Mouse (Mus musculus) heart, postnatal 14 days (tissue): Measurements from ENCODE around the gene Ercc8. TPM values are rescaled to one million over a fixed set of nuclear protein-coding genes. Genes with fewer than 3 reads are reported as not detected.

ENCODE experiments used
- DNase-seq, 2 experiments: peaks; one replicate each; pipeline ENCODE4 v3.0.0; 2021 to 2022
- intact Hi-C: fragments of 180-260 bp; cut with DNase I; formaldehyde crosslinking; loops from one replicate; pipeline ENCODE4 v1.15.1; 2025
- long read RNA-seq, 2 experiments: library from polyadenylated mRNA; stranded (forward); transcript quantifications; one replicate each; pipeline ENCODE4 v2.0.0; 2021
- total RNA-seq, 2 experiments: library from RNA; stranded (reverse); gene quantifications; 2 replicates each; pipeline ENCODE4 v1.2.3; 2021

Ercc8 gene
- 1 to 10 TPM; 7.5 to 8.9 TPM for total RNA-seq
- long read RNA-seq, experiment 1, partial matches to known transcripts, result 0 of 2 reads
- long read RNA-seq, experiment 1, other reads (novel, unspliced or antisense), result 0 of 2 reads
- long read RNA-seq, experiment 2, partial matches to known transcripts, result 0 of 7 reads
- long read RNA-seq, experiment 2, other reads (novel, unspliced or antisense), result 1 of 7 reads

GRCm38 (mm10) chr13:108158465-108159240 lies at the start of gene Ercc8, which contains the start of gene Ndufaf2:
Ercc8 (plus strand) TSS chr13:108158731.
Ndufaf2 (minus strand) TSS chr13:108158623.
- intact Hi-C loops, result loop anchor here (2.0 to 10.0 kb wide), 5 partner anchors 159 to 1054 kb away; partner anchors contain the start of gene Depdc1b

GRCm38 (mm10) chr13:108110929-108111328 lies 47.6 kb upstream of the Ercc8 start:
- DNase-seq, result no peak

More at GRCm38 (mm10) chr13:108158465-108159240, at the start of gene Ercc8, which contains the start of gene Ndufaf2:
- DNase-seq, result peak; percentile 98

GRCm38 (mm10) chr13:108113536-108113935 lies 45.0 kb upstream of the Ercc8 start:
- intact Hi-C loops, result no loop called here
- DNase-seq, result no peak

More at GRCm38 (mm10) chr13:108110929-108111328, 47.6 kb upstream of the Ercc8 start:
- intact Hi-C loops, result no loop called here

- DNase-seq, result no peak
- intact Hi-C loops, result no loop called here
Measured at GRCm38 (mm10) chr13:108114257-108114656, 44.3 kb upstream of the Ercc8 start.

GRCm38 (mm10) chr13:108117654-108118053 lies 40.9 kb upstream of the Ercc8 start:
- DNase-seq, result no peak
- intact Hi-C loops, result no loop called here

- intact Hi-C loops, result no loop called here
- DNase-seq, result no peak
Measured at GRCm38 (mm10) chr13:108118188-108118587, 40.3 kb upstream of the Ercc8 start.

- DNase-seq, result no peak
- intact Hi-C loops, result no loop called here
Measured at GRCm38 (mm10) chr13:108119411-108120310, 38.9 kb upstream of the Ercc8 start.

- intact Hi-C loops, result no loop called here
Measured at GRCm38 (mm10) chr13:108123109-108123723, 35.3 kb upstream of the Ercc8 start.

GRCm38 (mm10) chr13:108124096-108124495 lies 34.4 kb upstream of the Ercc8 start:
- intact Hi-C loops, result no loop called here
- no peak for DNase-seq

More at GRCm38 (mm10) chr13:108123109-108123723, 35.3 kb upstream of the Ercc8 start:
- no peak for DNase-seq

- no peak for DNase-seq
- intact Hi-C loops, result loop anchor here (5.0 kb wide), 1 partner anchor 84 kb away; the partner anchor contains the start of gene Smim15
Measured at GRCm38 (mm10) chr13:108126246-108126645, 32.3 kb upstream of the Ercc8 start.

- peak; percentile 14 to 32 for DNase-seq
- intact Hi-C loops, result loop anchor here (1.0 to 5.0 kb wide), 2 partner anchors 25 to 85 kb away; partner anchors contain the start of gene Smim15
Measured at GRCm38 (mm10) chr13:108127130-108127529, 31.4 kb upstream of the Ercc8 start.

- DNase-seq, result no peak
- intact Hi-C loops, result loop anchor here (1.0 to 5.0 kb wide), 2 partner anchors 24 to 86 kb away; partner anchors contain the start of gene Smim15
Measured at GRCm38 (mm10) chr13:108127883-108128282, 30.6 kb upstream of the Ercc8 start.

- intact Hi-C loops, result loop anchor here (5.0 kb wide), 1 partner anchor 87 kb away; the partner anchor contains the start of gene Smim15
- no peak for DNase-seq
Measured at GRCm38 (mm10) chr13:108129070-108129469, 29.5 kb upstream of the Ercc8 start.

- intact Hi-C loops, result no loop called here
- DNase-seq, result no peak
Measured at GRCm38 (mm10) chr13:108130737-108131136, 27.8 kb upstream of the Ercc8 start.

GRCm38 (mm10) chr13:108132031-108132819 lies 26.3 kb upstream of the Ercc8 start:
- no peak for DNase-seq
- intact Hi-C loops, result no loop called here

GRCm38 (mm10) chr13:108135617-108136016 lies 22.9 kb upstream of the Ercc8 start:
- DNase-seq, result no peak
- intact Hi-C loops, result no loop called here

- intact Hi-C loops, result no loop called here
Measured at GRCm38 (mm10) chr13:108138403-108138977, 20.0 kb upstream of the Ercc8 start.

GRCm38 (mm10) chr13:108144086-108144485 lies 14.4 kb upstream of the Ercc8 start:
- intact Hi-C loops, result no loop called here
- no peak for DNase-seq

More at GRCm38 (mm10) chr13:108138403-108138977, 20.0 kb upstream of the Ercc8 start:
- DNase-seq, result no peak
